Mouse (Mus musculus) heart, embryonic 12.5 days (tissue): ENCODE measurements at regions not wholly inside any gene's neighbourhood (a gene's known extent, or its start where the extent isn't known, plus 50 kb on each side); places are given as distances from the start of the nearest gene placed in this dataset. TPM values are rescaled to one million over a fixed set of nuclear protein-coding genes. Genes with fewer than 3 reads are reported as not detected.

Experiments
- ATAC-seq: fragments of 200-750 bp; cut with Nextera tagmentation; 2 replicates; pipeline ENCODE4 v1.8.0; 2017; ENCODE audit warnings: moderate TSS enrichment, moderate library complexity; ENCODE audit not compliant: insufficient number of reproducible peaks, low FRiP score
- H3K27ac ChIP-seq: fragments of 300-500 bp; sonication (generic); 2 replicates; pipeline ENCODE4 v1.5.1; 2016; ENCODE audit warnings: mild to moderate bottlenecking, moderate library complexity; ENCODE audit not compliant: poor library complexity, severe bottlenecking
- H3K27me3 ChIP-seq: fragments of 300-500 bp; sonication (generic); replicated peaks from 2 replicates; pipeline ENCODE4 v1.6.1; 2016; ENCODE audit warnings: mild to moderate bottlenecking, moderate library complexity
- H3K36me3 ChIP-seq: fragments of 300-500 bp; sonication (generic); 2 replicates; pipeline ENCODE4 v1.6.1; 2016; ENCODE audit warnings: mild to moderate bottlenecking, moderate library complexity
- H3K4me1 ChIP-seq: fragments of 300-500 bp; sonication (generic); replicated peaks from 2 replicates; pipeline ENCODE4 v1.6.1; 2016; ENCODE audit warnings: mild to moderate bottlenecking
- H3K4me2 ChIP-seq: fragments of 300-500 bp; sonication (generic); 2 replicates; pipeline ENCODE4 v1.6.1; 2016; ENCODE audit warnings: mild to moderate bottlenecking, moderate library complexity
- H3K4me3 ChIP-seq: fragments of 300-500 bp; sonication (generic); 2 replicates; pipeline ENCODE4 v1.5.1; 2016; ENCODE audit warnings: mild to moderate bottlenecking
- H3K9ac ChIP-seq: fragments of 300-500 bp; sonication (generic); 2 replicates; pipeline ENCODE4 v1.6.1; 2016; ENCODE audit warnings: mild to moderate bottlenecking, moderate library complexity
- H3K9me3 ChIP-seq: fragments of 300-500 bp; sonication (generic); replicated peaks from 2 replicates; pipeline ENCODE4 v1.6.1; 2016; ENCODE audit warnings: mild to moderate bottlenecking, moderate library complexity
- WGBS: fragments of 180-500 bp; shearing (Covaris S2); methylation state at CpG from one replicate; pipeline ENCODE4 v1.1.7; 2016; 5-methylcytosine and 5-hydroxymethylcytosine counted together
- microRNA-seq: library from miRNA; unstranded; fragments of <30 nt; microRNA quantifications from one replicate; pipeline ENCODE4, GENCODE M21; 2017

DNA sequence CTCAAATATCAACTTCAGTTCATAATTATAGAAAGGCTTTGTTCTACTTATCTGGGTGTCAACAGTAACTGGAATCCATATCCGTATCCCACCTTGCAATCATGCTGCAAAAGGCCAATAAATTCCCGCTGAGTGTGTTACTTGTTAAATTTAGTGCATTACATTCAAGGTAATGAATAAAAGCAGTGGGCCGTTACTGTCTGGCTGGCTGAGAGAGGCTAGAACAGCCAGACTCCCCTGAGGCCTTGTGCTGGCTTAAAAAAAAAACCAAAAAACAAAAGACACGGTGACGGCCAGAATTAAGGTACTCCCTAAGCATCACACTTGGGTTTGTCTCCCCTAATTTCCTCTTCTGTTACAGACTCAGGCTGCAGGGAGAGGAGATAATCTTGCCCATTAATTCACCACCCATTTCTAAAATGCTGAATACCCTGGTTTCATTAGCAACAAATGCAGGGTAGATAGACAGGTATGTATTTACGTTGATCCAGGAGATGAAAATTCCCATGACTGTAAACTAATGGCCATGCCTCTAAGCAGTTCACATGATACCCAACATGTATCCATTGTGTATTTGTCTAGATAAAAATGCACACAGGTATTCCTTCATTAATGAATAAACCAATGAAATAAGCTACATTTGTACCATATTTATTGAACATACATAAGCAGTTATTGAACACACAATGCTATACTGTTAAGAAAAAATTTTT lies 74.1 kb upstream of the Gm11146 start:
- H3K4me2 ChIP-seq, result no peak overlapping the region
- no peak for ATAC-seq
- H3K27ac ChIP-seq, result no peak overlapping the region
- WGBS, result 71% methylated on average over 6 of the region's 6 CpGs
- H3K36me3 ChIP-seq, result 0 out of 2 replicates have a peak, but pooled peaks cover 2% of the 10 kb centered on the region
- no peaks in the 10 kb centered on the region for H3K9me3 ChIP-seq
- no peak overlapping the region for H3K4me3 ChIP-seq
- no peaks in the 10 kb centered on the region for H3K27me3 ChIP-seq
- no peak overlapping the region for H3K9ac ChIP-seq
- no peaks in the 10 kb centered on the region for H3K4me1 ChIP-seq

DNA sequence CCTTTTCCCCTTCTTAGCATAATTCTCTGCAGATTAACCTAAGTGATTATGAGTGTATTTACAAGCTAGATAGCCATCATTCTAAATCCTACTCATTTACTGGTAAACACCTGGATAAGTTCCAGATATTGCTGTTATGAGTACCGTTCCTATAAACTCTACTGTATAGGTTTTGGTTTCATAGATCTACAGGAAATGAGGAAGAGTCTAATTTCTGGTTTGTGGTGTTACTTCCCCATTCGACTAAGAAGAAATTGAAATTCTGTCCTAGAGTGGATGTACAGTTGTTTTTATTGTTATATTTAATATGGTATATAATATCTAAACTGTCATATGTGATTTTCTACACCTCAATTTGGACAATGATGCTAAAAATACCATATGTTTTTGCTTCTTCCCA lies 69.4 kb upstream of the Gm11146 start:
- Histone ChIP-seq H3K27me3 (no peaks in the 10 kb centered on the region), H3K9ac (no peak overlapping the region), H3K4me2 (no peak overlapping the region), H3K4me1 (no peaks in the 10 kb centered on the region), H3K9me3 (no peaks in the 10 kb centered on the region), H3K27ac (no peak overlapping the region), H3K36me3 (peaks cover 12% of the 10 kb centered on the region), H3K4me3 (no peak overlapping the region)
- ATAC-seq, result no peak
- WGBS, result 85% methylated on average over 2 of the region's 2 CpGs

GRCm38 (mm10) chr16:77665781-77666180 lies 63.9 kb upstream of the Gm11146 start:
- WGBS, result 69% methylated on average over 4 of the region's 4 CpGs
- H3K4me2 ChIP-seq, result no peak overlapping the region
- no peaks in the 10 kb centered on the region for H3K27me3 ChIP-seq
- no peak for ATAC-seq
- H3K9me3 ChIP-seq, result no peaks in the 10 kb centered on the region
- H3K4me1 ChIP-seq, result peaks cover 16% of the 10 kb centered on the region
- H3K27ac ChIP-seq, result 0 out of 2 replicates have a peak overlapping the region, but pooled peaks have one; percentile 34
- no peak overlapping the region for H3K4me3 ChIP-seq
- peaks cover 14% of the 10 kb centered on the region for H3K36me3 ChIP-seq
- no peak overlapping the region for H3K9ac ChIP-seq

DNA sequence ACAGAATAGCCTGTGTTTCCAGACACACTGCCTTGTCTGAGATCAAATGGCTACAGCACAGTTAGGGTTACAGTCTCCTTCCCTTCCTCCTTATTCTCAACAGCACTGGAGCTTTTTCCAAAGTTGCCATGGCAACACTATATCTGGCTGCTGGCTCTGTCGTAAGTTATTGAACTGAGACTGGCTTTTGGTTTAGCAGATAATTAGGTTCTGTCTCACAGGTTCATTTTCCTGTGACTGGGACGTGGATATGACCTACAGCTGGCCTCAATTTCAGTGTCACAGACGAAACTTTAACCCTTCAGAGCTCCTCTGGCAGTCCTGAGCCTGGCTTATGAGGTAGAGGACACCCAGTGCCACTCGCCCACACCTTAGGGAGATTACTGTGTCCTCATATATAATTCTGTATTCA lies 60.2 kb upstream of the Gm11146 start:
- Histone ChIP-seq H3K27me3 (no peaks in the 10 kb centered on the region), H3K36me3 (peaks cover 5% of the 10 kb centered on the region; the same call in 1 of the 2 replicates), H3K4me2 (no peak overlapping the region), H3K27ac (peak overlapping the region; percentile 7; the same call in 1 of the 2 replicates), H3K9ac (no peak overlapping the region), H3K4me1 (peaks cover 16% of the 10 kb centered on the region), H3K9me3 (no peaks in the 10 kb centered on the region), H3K4me3 (no peak overlapping the region)
- peak; percentile 64; the same call in 1 of the 2 replicates for ATAC-seq
- 29% methylated on average over 4 of the region's 4 CpGs for WGBS

GRCm38 (mm10) chr16:77653306-77653705 lies 51.4 kb upstream of the Gm11146 start:
- no peaks in the 10 kb centered on the region for H3K9me3 ChIP-seq
- no peak overlapping the region for H3K4me2 ChIP-seq
- H3K4me1 ChIP-seq, result no peaks in the 10 kb centered on the region
- no peak for ATAC-seq
- H3K27me3 ChIP-seq, result no peaks in the 10 kb centered on the region
- H3K9ac ChIP-seq, result no peak overlapping the region
- 59% methylated on average over 3 of the region's 3 CpGs for WGBS
- H3K27ac ChIP-seq, result no peak overlapping the region
- no peak overlapping the region for H3K4me3 ChIP-seq
- H3K36me3 ChIP-seq, result no peaks in the 10 kb centered on the region

Small RNAs in the stretch of these regions (microRNA-seq; reads per million reads assigned to microRNA genes)
- not detected for gene Gm25025
